Mouse (Mus musculus): ENCODE results near the gene 4933425L06Rik.

Gene 4933425L06Rik

GRCm38 (mm10) chr13:105132370-105132769, 50.4 kb downstream of the 4933425L06Rik start:
- no peak for ATAC-seq (ENCODE audit: insufficient number of reproducible peaks, low FRiP score, low TSS enrichment)

- ATAC-seq (ENCODE audit: insufficient number of reproducible peaks, low FRiP score, low TSS enrichment) = no peak
Measured at GRCm38 (mm10) chr13:105132776-105133175, 50.9 kb downstream of the 4933425L06Rik start.

GRCm38 (mm10) chr13:105134397-105134796, 52.5 kb downstream of the 4933425L06Rik start:
- no peak for ATAC-seq (ENCODE audit: insufficient number of reproducible peaks, low FRiP score, low TSS enrichment)

- ATAC-seq (ENCODE audit: insufficient number of reproducible peaks, low FRiP score, low TSS enrichment) = no peak
Measured at GRCm38 (mm10) chr13:105139881-105140280, 58.0 kb downstream of the 4933425L06Rik start.

- no peak for ATAC-seq (ENCODE audit: insufficient number of reproducible peaks, low FRiP score, low TSS enrichment)
Measured at GRCm38 (mm10) chr13:105146827-105147226, 64.9 kb downstream of the 4933425L06Rik start.

- no peak for ATAC-seq (ENCODE audit: insufficient number of reproducible peaks, low FRiP score, low TSS enrichment)
Measured at GRCm38 (mm10) chr13:105147795-105148418, 66.0 kb downstream of the 4933425L06Rik start.

GRCm38 (mm10) chr13:105150006-105150405, 68.1 kb downstream of the 4933425L06Rik start:
- no peak for ATAC-seq (ENCODE audit: insufficient number of reproducible peaks, low FRiP score, low TSS enrichment)

GRCm38 (mm10) chr13:105153955-105154354, 72.0 kb downstream of the 4933425L06Rik start:
- peak; percentile 59 for ATAC-seq (ENCODE audit: insufficient number of reproducible peaks, low FRiP score, low TSS enrichment)

- no peak for ATAC-seq (ENCODE audit: insufficient number of reproducible peaks, low FRiP score, low TSS enrichment)
Measured at GRCm38 (mm10) chr13:105165441-105165840, 83.5 kb downstream of the 4933425L06Rik start.
